Mouse (Mus musculus) CH12.LX (cell line): ENCODE data around the gene Arl5c.

ENCODE experiments used
- CTCF ChIP-seq, 2 experiments: IDR thresholded peaks in 1 of 2; conservative IDR thresholded peaks in 1 of 2; 2 replicates each; pipeline ENCODE4 v1.5.1; 2011 to 2012; ENCODE audit warnings: low read depth in 2 of 2, low read length in 2 of 2, improper control_type of control experiment in 1 of 2, inconsistent platforms in 1 of 2, mild to moderate bottlenecking in 1 of 2, moderate library complexity in 1 of 2
- HCFC1 ChIP-seq: IDR thresholded peaks from 2 replicates; pipeline ENCODE4 v1.6.1; 2012; ENCODE audit warnings: low read depth, mild to moderate bottlenecking, inconsistent platforms, low read length, improper control_type of control experiment
- MEF2A ChIP-seq: IDR thresholded peaks from 2 replicates; pipeline ENCODE4 v1.6.1; 2014; ENCODE audit warnings: low read depth, mild to moderate bottlenecking, inconsistent platforms, low read length, improper control_type of control experiment, borderline replicate concordance
- MXI1 ChIP-seq: IDR thresholded peaks from 2 replicates; pipeline ENCODE4 v1.6.1; 2011; ENCODE audit warnings: mild to moderate bottlenecking, low read depth, low read length, improper control_type of control experiment
- POLR2A ChIP-seq: IDR thresholded peaks from 2 replicates; pipeline ENCODE4 v1.6.1; 2011; ENCODE audit warnings: low read depth, mild to moderate bottlenecking, improper control_type of control experiment, low read length
- USF2 ChIP-seq: conservative IDR thresholded peaks from 2 replicates; pipeline ENCODE4 v1.6.1; 2011; ENCODE audit warnings: low read depth, low read length, improper control_type of control experiment

- TF ChIP-seq POLR2A = no peak
- TF ChIP-seq HCFC1 = no peak
- no peak for TF ChIP-seq USF2
- no peak for TF ChIP-seq CTCF (conservative IDR thresholded peaks at IDR 0.05 in 1 of 2, IDR thresholded peaks at IDR 0.05 in 1 of 2; ENCODE audit: low read depth in 2 of 2, low read length in 2 of 2)
- TF ChIP-seq MXI1 = no peak
- TF ChIP-seq MEF2A = no peak
Observed at GRCm38 (mm10) chr11:98003171-98003671, 7.2 kb upstream of the Arl5c start.
